Mouse (Mus musculus) C2C12 (cell line): ENCODE data around the gene Cfap44. TPM values are rescaled to one million over a fixed set of nuclear protein-coding genes. Genes with fewer than 3 reads are reported as not detected.
"Not testable (repeated sequence)": the region's sequence is repeated elsewhere in the genome, so short reads cannot be mapped to it uniquely, and the experiment has no call there.

Experiments used
- H3K27me3 ChIP-seq: one replicate; pipeline ENCODE4 v1.6.1; 2011; ENCODE audit not compliant: control insufficient read depth, insufficient read depth, insufficient read length
- H3K36me3 ChIP-seq: one replicate; pipeline ENCODE4 v1.6.1; 2011; ENCODE audit not compliant: control insufficient read depth, insufficient read depth
- H3K4me3 ChIP-seq: one replicate; pipeline ENCODE4 v1.5.1; 2011; ENCODE audit warnings: mild to moderate bottlenecking, control low read depth; ENCODE audit not compliant: poor library complexity, insufficient read depth, severe bottlenecking
- H3K79me2 ChIP-seq: one replicate; pipeline ENCODE4 v1.6.1; 2011; ENCODE audit not compliant: control insufficient read depth, insufficient read depth
- H3K79me3 ChIP-seq: one replicate; pipeline ENCODE4 v1.6.1; 2011; ENCODE audit warnings: low read depth, control low read depth
- H3ac ChIP-seq: one replicate; pipeline ENCODE3; 2011; ENCODE audit warnings: low read depth; ENCODE audit not compliant: control insufficient read depth, insufficient read length
- CEBPB ChIP-seq: IDR thresholded peaks from one replicate; pipeline ENCODE4 v1.6.1; 2011; ENCODE audit warnings: low read depth, mild to moderate bottlenecking, control low read depth, moderate library complexity
- CTCF ChIP-seq: IDR thresholded peaks from one replicate; pipeline ENCODE4 v1.5.1; 2011; ENCODE audit not compliant: control insufficient read depth, insufficient read depth, insufficient read length
- FOSL1 ChIP-seq: IDR thresholded peaks from one replicate; pipeline ENCODE4 v1.8.0; 2011; ENCODE audit warnings: mild to moderate bottlenecking, low read length; ENCODE audit not compliant: poor library complexity, insufficient read depth, severe bottlenecking
- MAX ChIP-seq: IDR thresholded peaks from one replicate; pipeline ENCODE4 v1.6.1; 2011; ENCODE audit warnings: mild to moderate bottlenecking, control low read depth
- MYOD1 ChIP-seq: IDR thresholded peaks from one replicate; pipeline ENCODE4 v1.6.1; 2011; ENCODE audit warnings: low read depth; ENCODE audit not compliant: control insufficient read depth, insufficient read length
- MYOG ChIP-seq: IDR thresholded peaks from one replicate; pipeline ENCODE4 v1.6.1; 2011; ENCODE audit not compliant: control insufficient read depth, insufficient read length; ENCODE audit errors: extremely low read depth
- USF1 ChIP-seq: IDR thresholded peaks from one replicate; pipeline ENCODE4 v1.6.1; 2011; ENCODE audit warnings: low read depth, mild to moderate bottlenecking, control low read depth, moderate library complexity
- polyA plus RNA-seq: library from polyadenylated mRNA; unstranded; fragments of >200 nt; fragmentation: generic; extraction: Trizol; gene quantifications from one replicate; pipeline ENCODE4 v1.2.1, GENCODE M21; 2012; ENCODE audit warnings: missing spikeins

Cfap44 gene
- polyA plus RNA-seq, 1 experiment, result not detected

DNA sequence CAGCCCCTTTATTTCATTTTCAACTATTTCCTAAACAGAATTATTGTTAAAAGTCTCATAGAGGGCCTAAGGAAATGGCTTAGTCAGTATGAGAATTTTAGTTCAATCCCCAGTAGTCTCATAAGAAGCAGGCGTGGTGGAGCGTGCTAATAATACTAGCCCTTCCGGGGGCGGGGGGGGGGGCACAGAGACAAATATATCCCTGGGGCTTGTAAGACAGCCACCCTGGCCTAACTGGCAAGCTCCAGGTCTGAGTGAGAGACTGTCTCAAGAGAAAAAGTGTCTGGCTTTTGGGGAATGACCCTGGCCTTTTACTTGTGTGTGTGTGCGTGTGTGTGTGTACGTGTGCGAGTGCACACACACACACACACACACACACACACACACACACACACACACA is 40.3 kb downstream of the Cfap44 start:
- Histone ChIP-seq H3K36me3 (no peaks in the 10 kb centered on the region), H3ac (no peak overlapping the region), H3K4me3 (no peak overlapping the region), H3K79me3 (no peaks in the 10 kb centered on the region), H3K27me3 (no peaks in the 10 kb centered on the region), H3K79me2 (no peaks in the 10 kb centered on the region)
- TF ChIP-seq USF1, result no peak
- TF ChIP-seq MAX, result no peak
- TF ChIP-seq FOSL1, result no peak
- no peak for TF ChIP-seq CEBPB
- no peak for TF ChIP-seq CTCF
- TF ChIP-seq MYOG, result no peak
- no peak for TF ChIP-seq MYOD1

DNA sequence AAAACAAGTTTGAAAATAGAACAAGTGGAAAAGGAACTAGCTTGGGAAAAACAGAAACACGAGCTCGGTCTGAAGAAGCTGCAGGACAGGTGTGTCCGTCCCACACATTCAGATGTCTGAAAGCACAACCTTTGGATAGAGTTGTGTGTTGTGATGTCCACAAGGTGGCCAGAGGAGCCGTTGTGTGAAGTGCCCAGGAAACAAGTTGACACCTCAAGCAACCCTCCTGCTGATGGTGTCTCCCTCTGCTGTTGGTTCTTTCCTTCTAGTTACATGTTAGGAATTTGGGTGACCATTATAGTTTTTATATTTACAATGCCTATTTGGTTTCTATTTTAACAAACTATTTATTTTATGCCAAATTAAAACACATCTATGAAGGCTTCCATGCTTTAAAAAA is 40.9 kb downstream of the Cfap44 start:
- no peak for TF ChIP-seq MAX
- no peak for TF ChIP-seq MYOD1
- no peak for TF ChIP-seq FOSL1
- no peak for TF ChIP-seq MYOG
- no peak for TF ChIP-seq USF1
- no peak for TF ChIP-seq CEBPB
- no peak for TF ChIP-seq CTCF
- Histone ChIP-seq H3K27me3 (no peaks in the 10 kb centered on the region), H3K79me3 (no peaks in the 10 kb centered on the region), H3K4me3 (no peak overlapping the region), H3K36me3 (no peaks in the 10 kb centered on the region), H3K79me2 (no peaks in the 10 kb centered on the region), H3ac (no peak overlapping the region)

DNA sequence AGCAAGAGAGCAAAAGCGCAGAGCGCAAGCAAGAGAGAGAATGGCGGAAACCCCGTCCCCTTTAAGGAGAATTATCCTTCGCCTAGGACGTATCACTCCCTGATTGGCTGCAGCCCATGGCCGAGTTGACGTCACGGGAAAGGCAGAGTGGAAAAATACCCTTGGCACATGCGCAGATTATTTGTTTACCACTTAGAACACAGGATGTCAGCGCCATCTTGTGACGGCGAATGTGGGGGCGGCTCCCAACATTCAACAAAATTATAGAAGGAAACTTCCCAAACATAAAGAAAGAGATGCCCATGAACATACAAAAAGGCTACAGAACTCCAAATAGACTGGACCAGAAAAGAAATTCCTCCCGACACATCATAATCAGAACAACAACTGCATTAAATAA is 47.3 kb downstream of the Cfap44 start:
- H3K4me3 ChIP-seq, H3K36me3 ChIP-seq, H3K27me3 ChIP-seq, H3ac ChIP-seq, H3K79me3 ChIP-seq, H3K79me2 ChIP-seq: not testable (repeated sequence)

DNA sequence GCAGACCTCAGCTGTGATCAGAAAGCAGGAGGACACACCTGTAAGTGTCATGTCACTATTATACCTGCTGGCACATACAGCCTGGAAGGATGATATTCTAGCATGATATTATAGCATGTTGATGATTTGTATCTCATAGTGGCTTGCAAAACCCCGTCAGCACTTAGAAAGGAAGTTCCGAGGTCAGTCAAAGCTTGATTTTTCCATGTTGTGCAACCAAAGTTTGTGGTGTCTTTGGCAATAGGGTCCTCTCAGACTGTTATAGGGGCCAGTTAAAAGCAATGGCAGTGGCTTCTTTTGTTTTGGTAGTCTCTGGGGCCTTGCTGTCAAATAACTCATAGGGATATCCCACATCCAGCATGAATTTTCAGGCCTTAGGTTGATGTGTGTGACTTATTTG is 63.3 kb downstream of the Cfap44 start:
- Histone ChIP-seq H3K79me2 (no peaks in the 10 kb centered on the region), H3K79me3 (no peaks in the 10 kb centered on the region), H3K4me3 (no peak overlapping the region), H3K27me3 (no peaks in the 10 kb centered on the region), H3K36me3 (no peaks in the 10 kb centered on the region), H3ac (no peak overlapping the region)
- no peak for TF ChIP-seq MYOG
- no peak for TF ChIP-seq MAX
- TF ChIP-seq FOSL1, result no peak
- no peak for TF ChIP-seq MYOD1
- TF ChIP-seq USF1, result no peak

DNA sequence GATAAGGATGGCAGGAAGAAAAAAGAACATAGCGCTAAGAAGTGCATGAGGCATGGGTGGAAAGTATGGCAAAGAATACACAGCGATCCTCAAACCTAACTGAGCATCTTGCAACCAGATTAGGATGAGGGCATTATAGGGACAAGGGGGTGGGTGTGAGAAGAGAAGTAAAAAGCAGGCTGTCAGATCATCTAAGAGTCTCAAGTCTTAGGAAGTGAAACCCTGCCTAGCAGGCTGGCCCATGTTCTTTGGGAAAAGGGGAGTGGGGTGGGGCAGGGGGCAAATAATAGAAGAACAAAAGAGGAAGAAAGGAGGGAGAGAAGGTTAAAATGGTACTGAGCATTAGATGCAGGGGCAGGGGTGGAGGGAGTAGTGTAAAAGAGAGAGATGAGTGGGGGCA is 64.2 kb downstream of the Cfap44 start:
- TF ChIP-seq MYOG, result no peak
- no peak for TF ChIP-seq CTCF
- no peak for TF ChIP-seq MYOD1
- no peak for TF ChIP-seq FOSL1
- TF ChIP-seq MAX, result no peak
- no peak for TF ChIP-seq CEBPB
- no peak for TF ChIP-seq USF1
- Histone ChIP-seq H3K27me3 (no peaks in the 10 kb centered on the region), H3K79me3 (no peaks in the 10 kb centered on the region)

DNA sequence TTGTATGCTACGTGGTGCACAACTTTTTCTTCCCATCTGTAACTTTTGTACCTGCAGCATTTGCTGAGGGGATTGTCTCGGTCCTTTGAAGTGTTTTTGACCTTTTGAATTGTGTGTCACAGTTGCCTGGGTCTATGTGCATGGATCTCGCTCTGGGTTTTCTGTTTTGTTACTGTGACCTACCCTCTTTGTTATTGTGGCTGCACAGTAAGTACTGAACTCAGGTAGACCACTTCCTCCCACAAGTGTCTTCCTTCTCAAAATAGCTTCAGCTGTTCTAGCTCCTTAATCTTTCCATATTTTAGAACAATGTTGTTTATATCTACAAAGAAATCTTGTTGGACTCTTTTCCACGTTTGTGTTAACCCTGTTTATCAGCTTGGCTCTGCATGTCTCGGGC is 66.3 kb downstream of the Cfap44 start:
- H3K4me3 ChIP-seq, result no peak overlapping the region
- H3ac ChIP-seq, result no peak overlapping the region
- TF ChIP-seq CTCF (no peak), MYOD1 (no peak), USF1 (no peak), FOSL1 (no peak), MAX (no peak), MYOG (no peak), CEBPB (no peak)
- no peaks in the 10 kb centered on the region for H3K27me3 ChIP-seq
- H3K79me2 ChIP-seq, result no peaks in the 10 kb centered on the region
- H3K36me3 ChIP-seq, result no peaks in the 10 kb centered on the region
- no peaks in the 10 kb centered on the region for H3K79me3 ChIP-seq

More for the DNA sequence above, 64.2 kb downstream of the Cfap44 start:
- no peaks in the 10 kb centered on the region for H3K79me2 ChIP-seq
- H3ac ChIP-seq, result no peak overlapping the region
- H3K36me3 ChIP-seq, result no peaks in the 10 kb centered on the region
- H3K4me3 ChIP-seq, result no peak overlapping the region

DNA sequence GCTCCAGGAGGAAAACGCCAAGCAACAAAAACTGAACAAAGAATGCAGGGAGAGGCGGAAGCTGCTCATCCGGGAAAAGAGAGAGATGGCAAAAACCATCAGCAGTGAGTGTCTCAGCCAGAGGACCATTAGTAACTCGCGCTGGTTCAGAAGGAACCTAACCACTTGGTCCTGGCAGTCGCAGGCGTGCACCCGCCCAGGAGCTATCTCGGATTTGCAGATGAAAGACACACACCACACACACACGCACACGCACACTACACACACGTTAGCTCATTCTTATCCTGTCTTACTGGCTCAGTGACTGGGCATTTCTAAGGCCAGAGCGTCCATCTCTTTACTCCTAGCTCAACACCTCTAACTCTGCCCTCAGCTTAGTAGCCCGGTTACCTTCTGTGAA is 80.7 kb downstream of the Cfap44 start:
- TF ChIP-seq MAX, result no peak
- no peak for TF ChIP-seq CEBPB
- TF ChIP-seq MYOD1, result no peak
- TF ChIP-seq CTCF, result no peak
- no peak for TF ChIP-seq MYOG
- no peak for TF ChIP-seq USF1
- TF ChIP-seq FOSL1, result no peak
- no peak overlapping the region for H3K4me3 ChIP-seq
- no peaks in the 10 kb centered on the region for H3K79me3 ChIP-seq

More for the DNA sequence above, 80.7 kb downstream of the Cfap44 start:
- Histone ChIP-seq H3K36me3 (no peaks in the 10 kb centered on the region), H3ac (no peak overlapping the region), H3K79me2 (no peaks in the 10 kb centered on the region), H3K27me3 (no peaks in the 10 kb centered on the region)
